Mouse (Mus musculus): ENCODE measurements at regions not wholly inside any gene's neighbourhood (a gene's known extent, or its start where the extent isn't known, plus 50 kb on each side); places are given as distances from the start of the nearest gene placed in this dataset.

- DNase-seq, result peak in 1 of 2 experiments; percentile 17
Measured at GRCm38 (mm10) chr1:49537965-49538364, 1362.5 kb upstream of the Tmeff2 start.

- DNase-seq, result peak in 1 of 2 experiments; percentile 2
Measured at GRCm38 (mm10) chr1:49572101-49572500, 1328.3 kb upstream of the Tmeff2 start.

- no peak for DNase-seq
Measured at GRCm38 (mm10) chr1:49572561-49572960, 1327.9 kb upstream of the Tmeff2 start.

All from cerebellum, postnatal 25 days (tissue).